Mouse (Mus musculus) kidney, adult 2 months (tissue): Measurements from ENCODE around the gene Pip5k1b.

Experiments used
- CTCF ChIP-seq: fragments of 200-500 bp; conservative IDR thresholded peaks from 2 replicates; pipeline ENCODE4 v1.5.1; 2011; ENCODE audit warnings: low read depth, mild to moderate bottlenecking, control low read depth, low read length, moderate library complexity, mixed read lengths; ENCODE audit not compliant: insufficient read depth, insufficient read length
- POLR2A ChIP-seq: fragments of 200-500 bp; IDR thresholded peaks from one replicate; pipeline ENCODE4 v1.6.1; 2011; ENCODE audit warnings: low read depth, low read length, control low read depth

- no peak for TF ChIP-seq CTCF
- no peak for TF ChIP-seq POLR2A
Measured at GRCm38 (mm10) chr19:24317731-24318130, 237.9 kb downstream of the Pip5k1b start.
